Mouse (Mus musculus): ENCODE measurements around the gene Trpd52l3. TPM values are rescaled to one million over a fixed set of nuclear protein-coding genes. Genes with fewer than 3 reads are reported as not detected.

Trpd52l3 gene
- total and polyA plus RNA-seq, 3 experiments = not detected

GRCm38 (mm10) chr19:29984208-29985005 is 19.2 kb upstream of the Trpd52l3 start (continued):
- no peak for TF ChIP-seq JUND (conservative IDR thresholded peaks at IDR 0.05; ENCODE audit: low read depth, low read length)
- no peak for TF ChIP-seq SIN3A (IDR thresholded peaks at IDR 0.05; ENCODE audit: low read length)
- no peak for TF ChIP-seq PAX5 (IDR thresholded peaks at IDR 0.05; ENCODE audit: low read length)
- no peak for TF ChIP-seq BHLHE40 (IDR thresholded peaks at IDR 0.05; ENCODE audit: low read depth, low read length)
- no peak for TF ChIP-seq KAT2A (IDR thresholded peaks at IDR 0.05; ENCODE audit: insufficient replicate concordance, low read length)

GRCm38 (mm10) chr19:29986464-29987091 is 17.0 kb upstream of the Trpd52l3 start:
- in situ Hi-C loops (cut with MboI; ENCODE audit: low pct_ligation_motif_present, low pct_unique_long_range_greater_than_20kb, low sequenced_read_pairs) (no loop called here), dilution Hi-C loops (cut with MboI; ENCODE audit: extremely low pct_ligation_motif_present, extremely low pct_unique_long_range_greater_than_20kb, low sequenced_read_pairs) (no loop called here)
- H3K9me3 ChIP-seq (replicated peaks; ENCODE audit: low read length) = peaks cover 4% of the 10 kb centered on the region
- H3K36me3 ChIP-seq (replicated peaks in 1 of 2; ENCODE audit: control insufficient read depth in 1 of 2, insufficient read depth in 1 of 2, low read length in 1 of 2) = no peaks in the 10 kb centered on the region
- no peak for DNase-seq (ENCODE audit: extremely low read depth)
- peaks cover 7 to 8% of the 10 kb centered on the region in 2 experiments; a peak in 3 of 4 replicates for H3K4me1 ChIP-seq (ENCODE audit: control insufficient read depth in 1 of 2, insufficient read depth in 2 of 2)
- H3K4me3 ChIP-seq (replicated peaks in 1 of 3; ENCODE audit: low read depth in 2 of 3, low read length in 2 of 3, poor library complexity in 1 of 3) = no peak overlapping the region
- no peak overlapping the region for H3K27ac ChIP-seq (ENCODE audit: insufficient read depth, low read depth)
- TF ChIP-seq RCOR1 (conservative IDR thresholded peaks at IDR 0.05; ENCODE audit: low read depth, low read length) = no peak
- TF ChIP-seq ZKSCAN1 (IDR thresholded peaks at IDR 0.05; ENCODE audit: borderline replicate concordance, low read depth, low read length) = no peak
- TF ChIP-seq ETS1 (conservative IDR thresholded peaks at IDR 0.05; ENCODE audit: low read depth, low read length) = no peak
- TF ChIP-seq CTCF (conservative IDR thresholded peaks at IDR 0.05 in 1 of 2, IDR thresholded peaks at IDR 0.05 in 1 of 2; ENCODE audit: low read depth in 2 of 2, low read length in 2 of 2) = no peak
- no peak for TF ChIP-seq HCFC1 (IDR thresholded peaks at IDR 0.05; ENCODE audit: low read depth, low read length)
- TF ChIP-seq USF1 (IDR thresholded peaks at IDR 0.05; ENCODE audit: low read depth, low read length) = no peak
- no peak overlapping the region for H3K4me2 ChIP-seq (ENCODE audit: insufficient read depth, low read depth, poor library complexity, severe bottlenecking)
- H3K27me3 ChIP-seq (replicated peaks) = no peaks in the 10 kb centered on the region
- no peak overlapping the region for H3K9ac ChIP-seq (ENCODE audit: insufficient read depth, low read depth)
- no peaks in the 10 kb centered on the region for H3K79me2 ChIP-seq (replicated peaks; ENCODE audit: control insufficient read depth, extremely low read depth, insufficient read depth, poor library complexity, severe bottlenecking)

GRCm38 (mm10) chr19:30000406-30001365 is 2.9 kb upstream of the Trpd52l3 start:
- Histone ChIP-seq H3K9ac (ENCODE audit: insufficient read depth, low read depth) (no peak overlapping the region), H3K4me2 (ENCODE audit: insufficient read depth, low read depth, poor library complexity, severe bottlenecking) (no peak overlapping the region)

More at GRCm38 (mm10) chr19:30000406-30001365, 2.9 kb upstream of the Trpd52l3 start:
- TF ChIP-seq TCF12 (IDR thresholded peaks at IDR 0.05; ENCODE audit: low read depth, low read length) (no peak), UBTF (IDR thresholded peaks at IDR 0.05; ENCODE audit: low read depth, low read length) (no peak), KAT2A (IDR thresholded peaks at IDR 0.05; ENCODE audit: insufficient replicate concordance, low read length) (no peak), PAX5 (IDR thresholded peaks at IDR 0.05; ENCODE audit: low read length) (no peak), MAZ (IDR thresholded peaks at IDR 0.05; ENCODE audit: low read depth, low read length) (no peak), POLR2A (IDR thresholded peaks at IDR 0.05; ENCODE audit: low read depth, low read length) (no peak), MYC (IDR thresholded peaks at IDR 0.05; ENCODE audit: low read depth, low read length) (no peak), MAX (IDR thresholded peaks at IDR 0.05; ENCODE audit: low read length) (no peak), MXI1 (IDR thresholded peaks at IDR 0.05; ENCODE audit: low read depth, low read length) (no peak), MAFK (IDR thresholded peaks at IDR 0.05; ENCODE audit: insufficient replicate concordance, low read length) (no peak), ZC3H11A (IDR thresholded peaks at IDR 0.05; ENCODE audit: low read depth, low read length) (no peak), GABPA (IDR thresholded peaks at IDR 0.05; ENCODE audit: insufficient replicate concordance, low read depth, low read length) (no peak)
- DNase-seq (ENCODE audit: extremely low read depth) = no peak
- dilution Hi-C loops (cut with MboI; ENCODE audit: extremely low pct_ligation_motif_present, extremely low pct_unique_long_range_greater_than_20kb, low sequenced_read_pairs) (no loop called here), in situ Hi-C loops (cut with MboI; ENCODE audit: low pct_ligation_motif_present, low pct_unique_long_range_greater_than_20kb, low sequenced_read_pairs) (no loop called here)
- Histone ChIP-seq H3K4me3 (replicated peaks in 1 of 3; ENCODE audit: low read depth in 2 of 3, low read length in 2 of 3, poor library complexity in 1 of 3) (no peak overlapping the region), H3K27me3 (replicated peaks) (no peaks in the 10 kb centered on the region), H3K36me3 (replicated peaks in 1 of 2; ENCODE audit: control insufficient read depth in 1 of 2, insufficient read depth in 1 of 2, low read length in 1 of 2) (no peaks in the 10 kb centered on the region), H3K9me3 (replicated peaks; ENCODE audit: low read length) (no peaks in the 10 kb centered on the region), H3K79me2 (replicated peaks; ENCODE audit: control insufficient read depth, extremely low read depth, insufficient read depth, poor library complexity, severe bottlenecking) (no peaks in the 10 kb centered on the region), H3K27ac (ENCODE audit: insufficient read depth, low read depth) (no peak overlapping the region), H3K4me1 (ENCODE audit: control insufficient read depth in 1 of 2, insufficient read depth in 2 of 2) (peaks cover 0 to 25% of the 10 kb centered on the region in 2 experiments; a peak in 2 of 4 replicates)
